10 mouse cellular contexts compared by ENCODE assay signal in the genomic region with DNA sequence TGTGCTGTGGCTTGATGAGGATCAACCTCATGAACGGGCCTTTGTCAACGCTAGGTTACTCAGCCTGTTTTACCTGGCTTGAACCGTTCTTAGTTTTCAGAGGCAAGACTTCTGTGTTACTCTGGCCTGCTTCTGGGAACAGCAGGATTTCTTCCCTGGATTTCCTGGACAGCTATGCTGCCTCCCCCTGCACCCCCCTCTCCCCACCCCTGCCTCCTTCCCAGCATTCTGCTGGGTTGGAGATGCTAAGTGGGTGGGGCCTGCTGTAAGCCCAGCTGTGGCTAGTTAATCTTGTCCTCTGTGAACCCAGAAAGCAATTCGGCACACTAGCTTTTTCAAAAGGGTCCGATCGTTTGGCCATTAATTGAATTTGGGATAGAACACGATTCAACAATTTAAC. TPM values are rescaled to one million over a fixed set of nuclear protein-coding genes. Genes with fewer than 3 reads are reported as not detected.
DNase-seq lines count a peak whose midpoint lies in the region; ATAC-seq and TF ChIP-seq lines count a peak whose summit lies in the region.
"Had no signal": no experiment of that assay in that cellular context is flagged by ENCODE, and none has a peak within 500 bp of the region (broad histone marks: within the 10 kb centered on the region; RNA-seq: fewer than 3 reads in every experiment).

No protein-coding gene starts in this region.

- H3K9ac ChIP-seq in limb, embryonic 15.5 days: no peak overlapping the region
- H3K9ac ChIP-seq in neural tube, embryonic 15.5 days (replicated peaks): no peak overlapping the region

- H3K36me3 ChIP-seq in limb, embryonic 15.5 days: no peaks in the 10 kb centered on the region
- no peaks in the 10 kb centered on the region for H3K36me3 ChIP-seq in limb, embryonic 10.5 days
- H3K36me3 ChIP-seq in small intestine, adult 2 months (ENCODE audit: control insufficient read depth, insufficient read depth, low read length): no peaks in the 10 kb centered on the region
- no peaks in the 10 kb centered on the region for H3K36me3 ChIP-seq in neural tube, embryonic 15.5 days

- 64% methylated on average over 7 of the region's 7 CpGs for WGBS in limb, embryonic 15.5 days
- WGBS in limb, embryonic 10.5 days: 85% methylated on average over 7 of the region's 7 CpGs
- WGBS in small intestine, adult 2 months: 69% methylated on average over 7 of the region's 7 CpGs
- WGBS in neural tube, embryonic 15.5 days: 67% methylated on average over 7 of the region's 7 CpGs

- no peak for TF ChIP-seq POLR2A in small intestine, adult 2 months (IDR thresholded peaks at IDR 0.05; ENCODE audit: low read depth, low read length)

- TF ChIP-seq CTCF in small intestine, adult 2 months (IDR thresholded peaks at IDR 0.05; ENCODE audit: extremely low read depth, insufficient read length, insufficient replicate concordance, low read depth, low read length): no peak

- no peak overlapping the region for H3K4me2 ChIP-seq in limb, embryonic 15.5 days
- H3K4me2 ChIP-seq in neural tube, embryonic 15.5 days: no peak overlapping the region

- peaks cover 36% of the 10 kb centered on the region for H3K4me1 ChIP-seq in limb, embryonic 15.5 days
- H3K4me1 ChIP-seq in limb, embryonic 10.5 days: peaks cover 25% of the 10 kb centered on the region
- H3K4me1 ChIP-seq in small intestine, adult 2 months (ENCODE audit: control insufficient read depth, insufficient read depth, insufficient read length, low read length): no peaks in the 10 kb centered on the region; the same call in 1 of the 2 replicates
- H3K4me1 ChIP-seq in neural tube, embryonic 15.5 days: no peaks in the 10 kb centered on the region

- no peak overlapping the region for H3K4me3 ChIP-seq in limb, embryonic 15.5 days
- no peak overlapping the region for H3K4me3 ChIP-seq in limb, embryonic 10.5 days
- no peak overlapping the region for H3K4me3 ChIP-seq in small intestine, adult 2 months (ENCODE audit: low read depth, low read length)
- H3K4me3 ChIP-seq in neural tube, embryonic 15.5 days (replicated peaks): no peak overlapping the region

- ATAC-seq in limb, embryonic 15.5 days (ENCODE audit: insufficient number of reproducible peaks, low FRiP score, low TSS enrichment, low read depth): no peak
- no peak for ATAC-seq in neural tube, embryonic 15.5 days (ENCODE audit: low FRiP score)

- DNase-seq in limb, embryonic 10.5 days (ENCODE audit: low spot score): no peak
- peak; percentile 64 for DNase-seq in gastrocnemius, postnatal 14 days
- peak; percentile 70 for DNase-seq in kidney, adult 9 months
- DNase-seq in frontal cortex, postnatal 10 days (ENCODE audit: low spot score in 2 of 2): no peak
- no peak for DNase-seq in cerebellum, adult 9-11 months
- DNase-seq: cerebellum, postnatal 25 days had no signal

- peak overlapping the region; percentile 43; the same call in 1 of the 2 replicates for H3K27ac ChIP-seq in limb, embryonic 15.5 days
- H3K27ac ChIP-seq in limb, embryonic 10.5 days: no peak overlapping the region
- peak overlapping the region; percentile 64 for H3K27ac ChIP-seq in small intestine, adult 2 months (ENCODE audit: insufficient read depth, low read depth, low read length)
- no peak overlapping the region for H3K27ac ChIP-seq in neural tube, embryonic 15.5 days (replicated peaks)
- H3K27ac ChIP-seq: macrophage had no signal

- no peaks in the 10 kb centered on the region for H3K27me3 ChIP-seq in limb, embryonic 15.5 days
- peaks cover 9% of the 10 kb centered on the region; the same call in 1 of the 2 replicates for H3K27me3 ChIP-seq in limb, embryonic 10.5 days (ENCODE audit: low read depth, poor library complexity, severe bottlenecking)
- no peaks in the 10 kb centered on the region for H3K27me3 ChIP-seq in small intestine, adult 2 months (ENCODE audit: control insufficient read depth, insufficient read depth, low read length)
- no peaks in the 10 kb centered on the region for H3K27me3 ChIP-seq in neural tube, embryonic 15.5 days (replicated peaks)

- H3K9me3 ChIP-seq in limb, embryonic 15.5 days: no peaks in the 10 kb centered on the region
- H3K9me3 ChIP-seq in limb, embryonic 10.5 days (replicated peaks): no peaks in the 10 kb centered on the region
- no peaks in the 10 kb centered on the region for H3K9me3 ChIP-seq in neural tube, embryonic 15.5 days (replicated peaks)

- intact Hi-C loops in gastrocnemius, postnatal 14 days (cut with DNase I; ENCODE audit: low total_unique reads): no loop called here

RNA-seq across cellular contexts. Expression of a gene that starts 7.7 kb away (rescaled TPM):
- 138 and 151 TPM in 2 replicates for polyA plus RNA-seq in limb, embryonic 15.5 days (2015; fragmentation: Nextera tagmentation; extraction: Ambion mirVana)
- polyA plus RNA-seq in limb, embryonic 10.5 days (2016; fragmentation: Nextera tagmentation; extraction: Ambion mirVana): 1.1 and 1.3 TPM in 2 replicates
- total RNA-seq in gastrocnemius, postnatal 14 days (2021): 100 to 1,000 TPM; 319 to 321 TPM
- polyA plus RNA-seq in small intestine, adult 2 months (2012; rRNA removed): 664 and 1,449 TPM in 2 replicates
- polyA plus RNA-seq in neural tube, embryonic 15.5 days (2015; fragmentation: Nextera tagmentation; extraction: Ambion mirVana): 64.4 and 64.8 TPM in 2 replicates

Comparison
In these comparisons a context has a peak if more than half of its experiments do, and no peak if none do; other contexts are left out.
1. H3K27ac ChIP-seq: peak in limb, embryonic 15.5 days (single experiment) and small intestine, adult 2 months (single experiment); none in limb, embryonic 10.5 days (single experiment) and neural tube, embryonic 15.5 days (single experiment).
2. RNA of a gene that starts 7.7 kb away (polyA plus RNA-seq): 664 to 1,449 TPM in small intestine, adult 2 months, 138 to 151 TPM in limb, embryonic 15.5 days and 64.4 to 64.8 TPM in neural tube, embryonic 15.5 days; 1.1 to 1.3 TPM in limb, embryonic 10.5 days; every median in the first group is over 10 times any median in the second.
3. DNase-seq: peak in gastrocnemius, postnatal 14 days (single experiment) and kidney, adult 9 months (single experiment); none in limb, embryonic 10.5 days (single experiment), frontal cortex, postnatal 10 days (0 of 2) and cerebellum, adult 9-11 months (single experiment).